Mouse (Mus musculus) small intestine, adult 2 months (tissue): ENCODE measurements at regions not wholly inside any gene's neighbourhood (a gene's known extent, or its start where the extent isn't known, plus 50 kb on each side); places are given as distances from the start of the nearest gene placed in this dataset.

Source experiments
- CTCF ChIP-seq: fragments of 200-500 bp; IDR thresholded peaks from 2 replicates; pipeline ENCODE4 v1.5.1; 2012; ENCODE audit warnings: low read depth, mild to moderate bottlenecking, control low read depth, inconsistent platforms, low read length, moderate library complexity, mixed read lengths; ENCODE audit not compliant: insufficient replicate concordance, insufficient read length; ENCODE audit errors: extremely low read depth
- POLR2A ChIP-seq: fragments of 200-500 bp; IDR thresholded peaks from 2 replicates; pipeline ENCODE4 v1.6.1; 2012; ENCODE audit warnings: low read depth, mild to moderate bottlenecking, control low read depth, inconsistent platforms, low read length, moderate library complexity

GRCm38 (mm10) chr16:29865075-29865740 lies 199.0 kb upstream of the Hes1 start:
- TF ChIP-seq CTCF (no peak), POLR2A (no peak)
